Mouse (Mus musculus) midbrain, embryonic 14.5 days (tissue): ENCODE measurements around the gene Abcc8. TPM values are rescaled to one million over a fixed set of nuclear protein-coding genes. Genes with fewer than 3 reads are reported as not detected.
A peak's percentile ranks its signal among the peaks of the same experiment; 100 is the strongest.

Experiments used
- ATAC-seq: fragments of 200-750 bp; cut with Nextera tagmentation; 2 replicates; pipeline ENCODE4 v1.8.0; 2017; ENCODE audit warnings: moderate number of reproducible peaks, moderate library complexity; ENCODE audit not compliant: low FRiP score, low TSS enrichment
- DNase-seq: peaks from one replicate; pipeline ENCODE4 v3.0.0-alpha.2; 2015
- H3K27ac ChIP-seq: fragments of 300-500 bp; sonication (generic); replicated peaks from 2 replicates; pipeline ENCODE4 v1.5.1; 2014; ENCODE audit warnings: mild to moderate bottlenecking, low read depth, low read length, moderate library complexity
- H3K27me3 ChIP-seq: fragments of 300-500 bp; sonication (generic); 2 replicates; pipeline ENCODE4 v1.6.1; 2014; ENCODE audit warnings: low read length, control low read depth, mixed read lengths; ENCODE audit not compliant: control insufficient read depth, insufficient read depth
- H3K36me3 ChIP-seq: fragments of 300-500 bp; sonication (generic); 2 replicates; pipeline ENCODE4 v1.6.1; 2014; ENCODE audit warnings: low read length, control low read depth; ENCODE audit not compliant: control insufficient read depth, insufficient read depth
- H3K4me1 ChIP-seq: fragments of 300-500 bp; sonication (generic); 2 replicates; pipeline ENCODE4 v1.6.1; 2014; ENCODE audit warnings: mild to moderate bottlenecking, antibody characterized with exemption, low read length, control low read depth; ENCODE audit not compliant: control insufficient read depth, insufficient read depth
- H3K4me2 ChIP-seq: fragments of 300-500 bp; sonication (generic); 2 replicates; pipeline ENCODE4 v1.6.1; 2014; ENCODE audit warnings: mild to moderate bottlenecking, low read length, moderate library complexity
- H3K4me3 ChIP-seq: fragments of 300-500 bp; sonication (generic); replicated peaks from 2 replicates; pipeline ENCODE4 v1.5.1; 2014; ENCODE audit warnings: low read depth, low read length
- H3K9ac ChIP-seq: fragments of 300-500 bp; sonication (generic); replicated peaks from 2 replicates; pipeline ENCODE4 v1.6.1; 2014; ENCODE audit warnings: mild to moderate bottlenecking, low read length, moderate library complexity
- H3K9me3 ChIP-seq: fragments of 300-500 bp; sonication (generic); 2 replicates; pipeline ENCODE4 v1.6.1; 2016; ENCODE audit warnings: low read length, control low read depth, mixed read lengths; ENCODE audit not compliant: control insufficient read depth
- WGBS: fragments of 180-500 bp; shearing (Covaris S2); extraction: QIAGEN DNeasy Blood & Tissue Kit; methylation state at CpG from one replicate; pipeline ENCODE4 v1.1.7; 2014; 5-methylcytosine and 5-hydroxymethylcytosine counted together
- polyA plus RNA-seq: library from polyadenylated mRNA; unstranded; fragments of >200 nt; fragmentation: Nextera tagmentation; extraction: Ambion mirVana; gene quantifications from 2 replicates; pipeline ENCODE4 v1.2.1, GENCODE M21; 2014

Gene Abcc8
- polyA plus RNA-seq, 1 experiment from 2014 or later, result 3.0 TPM

GRCm38 (mm10) chr7:46111212-46111817, 68.5 kb downstream of the Abcc8 start:
- DNase-seq (no peak), ATAC-seq (no peak)
- Histone ChIP-seq H3K4me2 (no peak overlapping the region), H3K27ac (no peak overlapping the region), H3K4me1 (peaks cover 15% of the 10 kb centered on the region), H3K36me3 (no peaks in the 10 kb centered on the region), H3K4me3 (no peak overlapping the region), H3K9ac (no peak overlapping the region), H3K27me3 (no peaks in the 10 kb centered on the region), H3K9me3 (no peaks in the 10 kb centered on the region)
- 84% methylated on average over 15 of the region's 15 CpGs for WGBS

- Histone ChIP-seq H3K9ac (no peak overlapping the region), H3K4me2 (no peak overlapping the region), H3K27me3 (no peaks in the 10 kb centered on the region), H3K9me3 (no peaks in the 10 kb centered on the region), H3K27ac (no peak overlapping the region), H3K36me3 (no peaks in the 10 kb centered on the region), H3K4me3 (no peak overlapping the region), H3K4me1 (peaks cover 15% of the 10 kb centered on the region)
- WGBS, result 79% methylated on average over 3 of the region's 3 CpGs
- ATAC-seq (no peak), DNase-seq (no peak)
Observed at GRCm38 (mm10) chr7:46110079-46110478, 69.8 kb downstream of the Abcc8 start.

GRCm38 (mm10) chr7:46105484-46105883, 74.3 kb downstream of the Abcc8 start:
- Histone ChIP-seq H3K9ac (no peak overlapping the region), H3K4me1 (peaks cover 5% of the 10 kb centered on the region; the same call in 1 of the 2 replicates), H3K27me3 (no peaks in the 10 kb centered on the region), H3K27ac (no peak overlapping the region), H3K4me2 (no peak overlapping the region), H3K36me3 (no peaks in the 10 kb centered on the region), H3K9me3 (no peaks in the 10 kb centered on the region), H3K4me3 (no peak overlapping the region)
- ATAC-seq, result no peak
- WGBS, result 90% methylated on average over 7 of the region's 7 CpGs
- DNase-seq, result no peak

- H3K36me3 ChIP-seq, result no peaks in the 10 kb centered on the region
- H3K9ac ChIP-seq, result no peak overlapping the region
- peak; percentile 51 for DNase-seq
- H3K4me2 ChIP-seq, result no peak overlapping the region
- H3K27ac ChIP-seq, result 0 out of 2 replicates have a peak overlapping the region, but pooled peaks have one; percentile 3
- H3K4me1 ChIP-seq, result peaks cover 5% of the 10 kb centered on the region; the same call in 1 of the 2 replicates
- no peaks in the 10 kb centered on the region for H3K27me3 ChIP-seq
- no peak overlapping the region for H3K4me3 ChIP-seq
- 85% methylated on average over 27 of the region's 27 CpGs for WGBS
- H3K9me3 ChIP-seq, result no peaks in the 10 kb centered on the region
- no peak for ATAC-seq
Observed at GRCm38 (mm10) chr7:46104256-46104915, 75.4 kb downstream of the Abcc8 start.

- Histone ChIP-seq H3K4me2 (no peak overlapping the region), H3K9ac (no peak overlapping the region), H3K4me1 (peaks cover 5% of the 10 kb centered on the region; the same call in 1 of the 2 replicates), H3K27me3 (no peaks in the 10 kb centered on the region), H3K4me3 (no peak overlapping the region), H3K9me3 (no peaks in the 10 kb centered on the region), H3K27ac (0 out of 2 replicates have a peak overlapping the region, but pooled peaks have one; percentile 3), H3K36me3 (no peaks in the 10 kb centered on the region)
- WGBS, result 94% methylated on average over 8 of the region's 8 CpGs
- no peak for ATAC-seq
- DNase-seq, result no peak
Observed at GRCm38 (mm10) chr7:46103771-46104170, 76.1 kb downstream of the Abcc8 start.

- H3K4me3 ChIP-seq, result no peak overlapping the region
- no peak; the same call in 1 of the 2 replicates for ATAC-seq
- no peak overlapping the region for H3K9ac ChIP-seq
- 68% methylated on average over 8 of the region's 8 CpGs for WGBS
- no peaks in the 10 kb centered on the region for H3K9me3 ChIP-seq
- peaks cover 5% of the 10 kb centered on the region; the same call in 1 of the 2 replicates for H3K4me1 ChIP-seq
- H3K36me3 ChIP-seq, result no peaks in the 10 kb centered on the region
- H3K27ac ChIP-seq, result no peak overlapping the region
- DNase-seq, result peak; percentile 44
- H3K4me2 ChIP-seq, result no peak overlapping the region
- no peaks in the 10 kb centered on the region for H3K27me3 ChIP-seq
Observed at GRCm38 (mm10) chr7:46103075-46103591, 76.7 kb downstream of the Abcc8 start.

- H3K27me3 ChIP-seq, result peaks cover 4% of the 10 kb centered on the region; the same call in 1 of the 2 replicates
- DNase-seq, result peak; percentile 97
- H3K27ac ChIP-seq, result 0 out of 2 replicates have a peak within 1 kb of the TSS, but pooled peaks have one; percentile 13
Observed at GRCm38 (mm10) chr7:46100563-46100962, 79.3 kb downstream of the Abcc8 start, which contains the start of gene Kcnj11. Gene Kcnj11, minus strand, starts transcription at chr7:46100764.

GRCm38 (mm10) chr7:46099682-46100081, 80.2 kb downstream of the Abcc8 start:
- Histone ChIP-seq H3K4me1 (peaks cover 5% of the 10 kb centered on the region; the same call in 1 of the 2 replicates), H3K4me2 (peak overlapping the region; percentile 75), H3K36me3 (no peaks in the 10 kb centered on the region), H3K27me3 (peaks cover 13% of the 10 kb centered on the region; the same call in 1 of the 2 replicates), H3K27ac (no peak overlapping the region), H3K9ac (peak overlapping the region; percentile 79), H3K4me3 (peak overlapping the region; percentile 60), H3K9me3 (no peaks in the 10 kb centered on the region)
- DNase-seq (no peak), ATAC-seq (no peak)
- 85% methylated on average over 13 of the region's 13 CpGs for WGBS

More at GRCm38 (mm10) chr7:46100563-46100962, 79.3 kb downstream of the Abcc8 start, which contains the start of gene Kcnj11:
- Histone ChIP-seq H3K9ac (peak within 1 kb of the TSS; percentile 79), H3K4me3 (peak within 1 kb of the TSS; percentile 60), H3K36me3 (no peaks in the 10 kb centered on the region), H3K4me2 (peak within 1 kb of the TSS; percentile 75), H3K9me3 (no peaks in the 10 kb centered on the region), H3K4me1 (peaks cover 5% of the 10 kb centered on the region; the same call in 1 of the 2 replicates)
- peak; percentile 82 for ATAC-seq
- WGBS, result under 1% methylated on average over 34 of the region's 34 CpGs
